Mouse (Mus musculus) kidney, postnatal 4 days (tissue): ENCODE data around the gene Kat6b.

Experiments
- DNase-seq, 2 experiments: peaks; one replicate each; pipeline ENCODE4 v3.0.0; 2021; ENCODE audit warnings: mixed read lengths in 2 of 2

Kat6b gene

DNA sequence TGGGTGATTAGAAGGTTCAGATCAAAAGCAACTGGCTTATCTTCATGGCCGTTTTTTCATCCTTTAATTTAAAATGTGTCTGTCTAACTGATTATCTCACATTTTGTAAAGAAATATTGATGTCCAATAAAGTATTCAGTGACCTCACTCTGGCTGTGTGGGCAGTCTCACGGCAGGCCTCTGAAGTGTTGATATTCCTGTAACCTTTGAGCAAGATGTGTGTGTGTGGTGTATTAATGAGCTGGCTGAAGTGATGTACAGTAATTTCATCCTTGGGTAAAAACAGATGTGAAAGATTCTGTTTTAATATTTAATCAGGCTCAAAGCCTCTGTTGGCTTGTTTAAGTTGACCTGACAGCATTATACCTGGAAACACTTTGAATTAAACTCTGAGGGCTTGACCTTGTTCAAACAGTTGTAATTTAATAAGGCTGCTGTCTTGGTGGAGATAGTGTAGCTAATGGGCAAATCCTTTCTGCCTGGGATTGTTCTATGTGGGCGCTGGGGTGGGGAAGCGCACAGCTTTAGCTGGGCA, 82.4 kb downstream of the Kat6b start:
- DNase-seq = no peak

DNA sequence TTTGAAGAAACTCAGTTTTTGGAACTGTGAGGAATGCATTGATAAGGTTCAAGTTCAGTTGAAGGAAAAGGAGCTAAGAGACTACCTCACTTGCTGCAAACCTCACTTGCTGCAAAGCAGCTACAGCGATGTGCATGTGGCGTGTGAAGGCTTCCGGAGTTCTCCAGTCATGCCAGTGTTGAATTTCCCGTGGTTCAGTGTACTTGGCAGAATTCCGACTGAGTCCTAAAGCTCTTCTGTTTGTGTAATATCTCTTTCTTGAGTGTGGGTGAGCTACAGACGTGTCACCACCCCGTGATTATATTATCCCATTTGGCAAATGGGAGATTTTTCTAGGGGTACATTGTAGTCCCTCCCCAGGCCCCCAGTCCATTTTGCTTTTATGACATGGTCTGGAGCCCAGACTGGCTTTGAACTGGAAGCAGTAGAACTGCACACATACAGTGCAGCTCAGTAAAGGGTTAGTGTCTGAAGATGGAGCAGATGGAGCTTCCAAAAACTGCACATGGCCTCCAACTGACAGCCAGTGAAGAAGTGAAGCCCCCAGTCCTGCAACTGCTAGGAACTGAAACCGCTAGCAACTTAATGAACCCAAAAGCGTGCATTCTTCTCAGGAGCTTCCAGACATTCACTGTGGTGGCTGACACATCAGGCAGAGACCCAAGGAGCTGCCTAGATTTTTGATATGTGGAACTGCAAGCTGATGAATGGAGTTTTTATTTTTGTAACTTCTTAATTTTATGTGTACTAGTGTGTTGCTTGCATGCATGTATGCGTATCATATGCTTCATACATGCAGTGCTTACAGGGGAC, 84.5 kb downstream of the Kat6b start:
- no peak for DNase-seq

DNA sequence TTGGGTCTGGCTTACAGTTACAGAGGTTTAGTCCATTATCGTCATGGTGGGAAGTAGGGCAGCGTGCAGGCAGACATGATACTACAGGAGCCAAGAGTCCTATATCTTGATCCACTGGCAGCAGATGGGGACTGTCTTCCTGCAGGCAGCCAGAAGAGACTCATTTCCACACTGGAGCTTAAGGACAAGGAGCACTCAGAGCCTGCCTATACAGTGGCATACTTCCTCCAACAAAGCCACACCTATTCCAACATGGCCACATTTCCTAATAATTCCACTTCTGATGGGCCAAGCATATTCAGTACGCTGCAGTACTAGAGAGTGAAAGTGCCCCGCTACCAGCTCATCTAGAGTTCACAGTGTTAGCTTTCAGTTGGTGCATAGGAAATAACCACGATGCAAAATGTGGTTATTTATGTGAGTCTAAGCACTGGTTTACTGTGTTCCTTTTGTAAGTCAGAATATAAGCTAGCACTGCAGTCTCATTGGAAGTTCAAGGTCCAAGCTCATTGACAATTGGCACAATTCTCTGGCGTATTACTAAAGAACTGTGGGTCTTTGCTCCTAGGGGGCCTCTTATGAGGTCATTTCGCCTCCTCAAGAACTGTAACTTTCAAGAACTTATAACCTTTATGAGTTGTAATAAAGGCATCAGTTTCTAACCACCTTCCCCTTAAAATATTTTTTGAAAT, 86.2 kb downstream of the Kat6b start:
- no peak for DNase-seq

DNA sequence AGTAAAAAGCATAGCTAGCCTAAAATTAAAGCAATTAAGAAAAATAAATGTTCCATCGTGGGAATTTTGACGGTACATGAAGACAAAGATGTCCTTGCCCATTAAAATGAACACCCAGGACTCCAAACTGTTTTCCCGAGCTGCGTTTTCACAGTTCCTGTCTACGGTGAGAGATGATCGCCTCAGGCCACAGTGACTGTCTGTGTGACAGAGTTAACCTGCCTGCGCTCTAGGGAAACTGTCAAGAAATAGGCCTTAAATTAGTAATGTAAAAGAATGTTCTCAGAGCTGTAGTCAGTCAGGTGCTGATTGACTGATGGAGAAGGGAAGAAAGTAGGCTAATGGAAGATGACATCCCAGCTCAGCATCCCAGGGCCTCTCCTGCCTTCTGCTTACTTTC, 87.6 kb downstream of the Kat6b start:
- DNase-seq = no peak

DNA sequence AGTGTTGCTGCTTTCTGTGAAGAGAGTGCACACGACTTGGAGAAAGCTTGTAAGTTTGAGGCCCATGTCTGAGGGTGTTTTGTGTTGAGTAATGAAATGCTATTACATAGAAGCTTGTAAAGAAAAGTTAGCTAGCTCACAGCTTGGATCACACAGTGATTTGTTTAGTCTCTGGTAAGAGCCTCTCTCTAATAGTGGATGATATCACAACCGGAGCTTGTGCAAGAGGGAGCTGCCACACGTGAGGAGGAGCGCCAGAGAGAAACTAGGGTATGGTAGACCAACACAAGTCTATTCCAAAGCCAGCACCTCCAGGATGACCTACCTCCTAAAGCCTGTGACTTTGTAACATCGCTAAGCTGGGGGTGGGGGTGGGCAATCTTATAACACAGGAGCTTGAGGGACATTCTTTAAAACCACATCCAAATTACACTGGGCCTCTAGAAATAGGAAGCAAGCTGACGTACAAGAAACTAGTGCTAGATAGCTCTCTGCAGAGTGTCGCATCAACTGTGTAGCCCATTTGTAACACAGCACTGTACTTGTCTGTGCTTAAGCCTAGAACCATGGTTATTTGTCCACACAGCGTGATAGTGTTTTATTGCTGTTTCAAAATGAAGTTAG, 93.6 kb downstream of the Kat6b start:
- DNase-seq = no peak

DNA sequence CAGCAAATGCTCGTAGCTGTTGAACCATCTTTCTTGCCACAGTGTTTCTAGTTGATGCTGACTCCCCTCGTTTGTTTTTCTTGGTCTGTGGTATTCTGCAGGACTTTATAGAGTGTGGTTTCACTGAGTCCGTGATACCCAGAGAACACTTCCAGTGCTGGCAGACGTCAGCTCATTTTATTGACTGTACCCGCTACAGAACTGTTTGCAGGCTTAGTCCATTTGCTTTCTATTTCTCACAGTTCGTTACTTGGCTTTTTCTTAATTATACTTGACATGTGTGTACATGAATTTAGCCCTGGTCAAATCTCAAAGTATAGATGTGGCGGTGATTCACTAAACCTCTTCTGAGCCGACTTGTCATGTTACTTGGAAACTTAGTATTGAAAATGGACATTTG, 95.6 kb downstream of the Kat6b start:
- no peak for DNase-seq

DNA sequence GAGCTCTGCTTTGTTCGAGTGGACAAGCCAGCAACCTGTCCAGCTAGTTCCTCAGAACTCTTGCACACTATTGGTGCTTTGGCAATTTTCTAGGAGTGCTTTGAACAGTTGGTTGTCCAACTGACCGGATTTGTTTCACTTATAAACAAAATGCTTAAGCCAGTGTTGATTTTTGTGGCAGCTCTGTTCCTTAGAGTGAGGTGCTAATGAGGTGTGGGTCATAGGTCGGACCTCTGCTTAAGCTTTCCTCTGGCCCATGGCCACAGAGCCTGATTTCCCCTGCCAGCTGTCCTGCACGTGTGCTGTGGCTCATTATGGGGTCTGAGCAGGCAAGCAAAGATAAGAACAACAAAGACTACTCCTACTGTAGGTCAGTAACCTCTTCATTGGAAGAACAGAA, 100.0 kb downstream of the Kat6b start:
- no peak for DNase-seq

DNA sequence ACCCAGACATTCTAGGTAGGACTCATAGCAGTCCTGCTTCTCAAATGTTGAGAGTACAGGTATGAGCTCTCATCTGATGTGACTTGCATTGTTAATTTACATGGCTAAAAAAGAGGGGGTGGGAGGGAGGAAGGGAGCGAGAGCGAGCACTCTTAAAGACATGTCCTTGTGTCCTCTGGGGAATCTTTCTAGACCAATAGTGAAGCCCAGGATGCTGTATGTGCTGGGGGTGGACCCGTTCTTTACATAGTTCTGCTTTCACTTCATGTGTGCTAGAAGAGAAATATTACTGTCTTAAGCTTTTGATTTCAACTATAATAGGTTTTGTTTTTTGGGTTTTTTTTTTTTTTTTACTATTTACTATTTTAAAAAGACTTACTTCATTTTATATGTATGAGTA, 101.1 kb downstream of the Kat6b start:
- DNase-seq = no peak

DNA sequence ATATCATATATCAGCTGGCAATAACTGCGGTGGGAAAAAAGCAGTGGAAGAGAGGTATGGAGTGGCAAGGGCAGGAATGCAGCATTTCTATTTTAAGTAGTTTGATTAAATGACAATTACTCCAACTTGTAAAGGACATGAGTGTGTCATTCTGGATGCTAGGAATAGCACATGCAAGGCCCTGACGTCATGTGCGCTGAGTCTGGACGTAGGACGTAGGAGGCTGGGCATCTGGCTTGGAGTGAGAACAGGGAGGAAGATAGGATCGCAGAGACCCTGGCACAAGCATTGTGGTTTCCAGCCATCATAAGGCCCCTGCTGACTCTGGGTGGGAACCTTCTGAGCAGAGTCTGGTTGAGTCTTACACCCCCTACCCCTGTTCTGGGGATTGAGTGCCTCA, 101.8 kb downstream of the Kat6b start:
- no peak for DNase-seq

DNA sequence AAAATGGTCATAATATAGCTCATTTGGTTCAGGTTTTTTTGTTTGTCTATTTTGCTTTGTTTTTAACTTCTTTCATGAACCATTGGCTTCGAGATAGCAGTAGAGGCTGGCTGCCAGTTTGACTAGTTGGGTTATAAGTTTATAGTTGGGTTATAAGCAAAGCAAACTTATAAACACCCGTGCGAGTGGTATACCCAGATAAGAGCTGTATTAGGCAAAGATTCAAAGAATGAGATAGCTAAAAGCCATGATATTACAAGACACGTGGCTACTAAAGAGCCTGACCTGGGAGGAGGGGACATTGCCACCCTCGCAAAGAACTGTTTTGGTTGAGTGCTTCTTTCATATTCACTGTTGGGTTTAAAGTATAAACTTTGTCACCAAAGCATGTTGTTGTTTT, 102.6 kb downstream of the Kat6b start:
- DNase-seq = no peak

DNA sequence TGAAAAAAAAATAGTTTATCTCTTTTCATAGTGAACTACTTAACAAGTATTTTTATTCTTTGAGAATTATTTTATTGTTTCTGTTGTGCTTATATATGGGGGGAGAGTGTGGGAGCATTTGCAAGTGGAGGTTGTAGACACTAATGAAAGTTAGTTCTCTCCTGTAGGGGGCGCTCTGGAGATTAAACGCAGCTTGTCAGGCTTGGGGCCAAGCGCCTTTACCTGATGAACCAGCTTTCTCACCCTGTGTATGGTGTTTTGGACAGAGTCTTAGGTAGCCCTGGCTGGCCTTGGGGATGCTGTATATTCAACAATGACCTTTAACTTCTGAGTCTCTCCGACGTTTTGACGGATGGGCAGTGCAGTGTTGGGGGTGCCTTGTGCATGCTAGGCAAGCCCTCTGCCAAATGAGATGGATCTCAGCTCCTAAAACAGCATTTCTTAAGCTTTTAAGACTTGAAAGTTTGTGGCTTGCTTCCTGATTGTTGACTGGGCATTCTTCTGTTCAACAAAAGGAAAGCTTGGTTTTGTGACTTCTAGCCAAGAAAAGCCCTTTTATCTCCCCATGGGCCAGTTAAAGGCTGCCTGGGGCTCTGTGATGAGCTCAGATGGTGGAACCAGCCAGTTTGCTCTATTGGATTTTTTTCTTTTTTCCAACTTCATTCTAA, 103.4 kb downstream of the Kat6b start:
- no peak for DNase-seq

DNA sequence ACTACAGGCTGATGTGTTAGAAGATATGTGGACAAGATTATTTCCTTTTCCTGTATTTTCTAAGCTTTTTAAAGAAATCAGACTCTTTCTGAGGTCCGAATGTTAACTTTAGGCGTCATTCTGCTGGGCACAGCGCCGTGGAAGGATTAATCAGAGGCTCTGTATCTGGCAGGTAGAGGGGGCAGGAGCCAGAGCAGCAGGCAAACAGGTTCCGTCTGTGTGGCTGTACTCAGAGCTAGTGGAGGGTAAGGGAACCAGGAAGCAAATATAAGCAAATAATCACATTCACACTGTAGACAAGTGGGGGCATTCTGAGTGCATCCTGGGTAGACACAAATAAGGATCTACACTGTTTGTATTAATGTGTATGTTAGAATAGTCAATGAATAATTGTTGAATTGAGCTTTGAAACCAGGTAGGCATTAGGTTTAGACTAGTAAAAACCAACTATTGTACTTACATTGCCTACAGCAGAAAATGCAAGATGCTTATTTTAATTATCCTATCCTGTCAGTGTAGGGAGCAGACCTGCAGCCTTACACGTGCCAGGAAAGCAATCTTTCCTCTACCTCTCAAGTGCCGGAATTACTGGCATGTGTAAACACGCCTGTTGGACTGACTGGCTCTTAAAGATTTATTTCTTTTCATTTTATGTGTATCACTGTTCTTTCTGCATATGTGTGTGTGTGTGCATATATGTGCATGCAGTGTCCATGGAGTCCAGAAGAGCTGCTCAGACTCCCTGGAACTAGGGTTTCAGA, 104.4 kb downstream of the Kat6b start:
- no peak for DNase-seq

DNA sequence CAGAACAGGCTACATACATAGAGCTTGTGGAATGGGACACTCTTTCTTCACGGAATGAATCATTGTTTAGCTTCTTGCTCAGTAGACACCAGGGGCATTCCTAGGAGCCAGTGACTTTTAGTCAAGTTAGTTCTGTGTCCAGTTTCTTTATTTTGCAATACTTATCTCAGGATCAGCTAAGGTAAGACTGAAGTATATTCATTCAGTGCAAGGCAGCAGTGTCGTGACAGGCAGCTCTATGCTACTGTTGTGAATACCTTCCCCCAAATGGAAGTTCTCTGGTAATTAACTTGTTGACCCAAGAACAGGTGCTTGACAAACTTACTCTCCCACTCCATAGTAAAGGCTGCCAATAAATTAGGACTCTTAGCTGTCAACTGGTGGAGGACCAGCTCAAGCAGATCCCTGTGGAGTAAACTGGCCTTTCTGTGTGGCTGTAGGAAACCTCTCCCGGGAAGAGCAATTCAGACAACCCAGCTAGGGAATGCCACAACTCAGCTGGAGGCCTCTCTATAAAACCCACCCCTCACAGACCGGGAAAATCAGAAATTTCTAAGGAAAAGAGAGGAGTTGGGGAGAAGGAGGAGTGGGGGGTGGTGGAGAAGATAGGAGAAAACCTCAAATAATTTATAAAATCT, 105.4 kb downstream of the Kat6b start:
- no peak for DNase-seq

DNA sequence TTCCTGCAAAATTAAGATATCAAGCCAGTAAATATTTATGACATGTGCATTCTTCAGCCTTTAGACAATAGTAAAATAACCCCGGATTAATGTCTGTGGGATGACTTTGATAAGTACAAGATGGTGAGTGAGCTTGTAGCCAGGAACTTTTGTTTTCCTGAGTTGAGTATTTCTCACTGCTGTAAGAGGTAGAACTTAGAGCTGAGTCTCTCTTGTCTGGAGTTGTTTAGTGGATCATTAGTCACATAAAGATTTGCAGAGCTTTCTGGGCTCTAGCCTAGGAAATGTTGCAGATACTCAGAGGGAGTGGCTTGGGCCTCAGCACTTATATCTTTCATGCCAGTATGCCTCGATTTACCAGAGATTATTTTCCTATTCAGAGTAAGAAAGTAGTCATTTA, 106.7 kb downstream of the Kat6b start:
- DNase-seq = no peak

DNA sequence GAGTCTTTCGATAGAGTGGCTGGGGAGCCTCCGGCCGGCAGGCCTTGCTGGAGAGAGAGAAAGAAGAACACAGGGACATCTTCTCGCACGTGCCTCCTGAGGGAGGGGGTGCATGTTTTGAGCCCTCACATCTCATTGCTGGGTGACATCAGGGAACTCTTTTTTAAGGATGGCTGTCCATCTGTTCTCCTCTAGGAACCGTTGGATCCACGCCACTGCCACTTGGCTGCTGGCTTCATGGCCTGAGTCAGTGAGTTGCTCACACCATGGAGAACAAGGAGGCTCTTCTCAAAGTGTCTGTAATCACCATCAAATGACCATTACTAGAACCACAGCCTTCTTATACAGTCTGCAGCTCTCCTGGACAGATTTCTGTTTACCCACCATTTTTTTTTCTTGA, 108.4 kb downstream of the Kat6b start:
- no peak for DNase-seq

DNA sequence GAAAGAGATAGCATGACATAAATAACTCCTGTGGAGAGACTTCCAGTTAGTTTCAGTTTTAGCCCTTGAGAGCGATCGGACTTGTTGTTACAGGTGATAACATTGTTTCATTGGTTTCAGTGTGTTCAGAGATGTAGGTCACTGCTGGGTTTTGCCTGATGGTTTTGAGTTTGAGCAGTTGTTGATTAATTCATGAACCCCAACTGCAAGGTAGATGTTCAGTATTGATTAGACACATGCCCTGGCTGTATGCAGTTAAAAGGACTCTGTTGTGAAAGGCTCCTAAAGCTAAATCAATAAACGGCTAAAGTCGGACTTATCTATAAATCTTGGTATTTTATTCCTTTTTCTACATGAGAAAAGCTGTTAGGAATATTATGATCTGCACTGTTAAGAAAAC, 109.0 kb downstream of the Kat6b start:
- no peak for DNase-seq

DNA sequence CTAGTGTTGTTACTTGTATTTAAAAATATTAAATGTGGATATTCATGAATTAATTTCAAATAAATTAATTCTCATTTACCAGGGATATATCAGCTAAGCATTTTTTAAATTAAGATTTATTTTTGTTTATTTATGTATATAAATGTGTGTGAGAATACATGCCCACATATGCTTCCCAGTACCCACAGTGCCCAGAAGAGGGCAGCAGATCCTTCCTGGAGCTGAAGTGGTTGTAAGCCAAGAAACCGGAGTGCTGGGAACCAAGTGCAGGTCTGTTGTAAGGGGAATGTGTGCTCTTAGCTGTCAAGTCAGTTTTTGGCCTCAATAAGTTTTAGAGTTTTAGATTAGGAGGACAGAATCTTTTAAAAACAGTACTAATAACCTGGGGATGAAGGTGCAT, 110.9 kb downstream of the Kat6b start:
- DNase-seq = peak in 1 of 2 experiments; percentile 28

DNA sequence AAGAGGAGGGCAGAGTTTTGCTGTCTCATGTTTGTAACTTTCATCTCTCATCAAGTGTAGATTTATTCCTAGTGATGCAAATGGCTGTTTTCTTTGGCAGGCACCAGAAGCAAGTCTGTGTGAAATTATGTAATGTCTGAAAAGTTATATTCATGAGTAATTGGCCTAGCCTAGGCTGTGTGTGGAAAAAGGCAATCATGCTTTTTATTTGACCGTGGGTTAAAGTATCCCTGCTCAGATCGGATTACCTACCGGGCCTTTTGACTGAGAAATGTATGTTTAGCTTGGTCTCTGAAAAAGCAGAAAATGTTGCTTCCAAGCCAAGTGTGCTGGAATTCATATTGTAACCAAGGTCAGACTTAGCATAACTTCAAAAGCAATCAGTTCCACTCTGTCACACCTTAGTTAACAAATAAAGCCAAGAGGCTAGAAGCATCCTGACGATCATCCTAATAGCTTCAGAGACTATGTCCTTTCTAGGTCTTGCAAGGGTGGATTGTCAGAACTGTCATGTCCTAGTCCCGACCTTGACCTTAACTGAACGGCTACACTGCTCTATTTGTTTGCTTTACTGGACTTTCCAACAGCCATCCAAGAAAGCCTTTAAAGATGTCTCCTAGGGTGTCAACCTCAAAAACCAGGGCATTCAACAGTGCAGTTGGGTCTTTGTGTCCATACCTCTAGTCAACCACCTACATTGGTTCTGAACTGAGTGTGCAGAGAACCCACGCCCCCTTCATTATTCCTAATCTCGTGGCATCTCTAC, 111.9 kb downstream of the Kat6b start:
- DNase-seq = no peak

DNA sequence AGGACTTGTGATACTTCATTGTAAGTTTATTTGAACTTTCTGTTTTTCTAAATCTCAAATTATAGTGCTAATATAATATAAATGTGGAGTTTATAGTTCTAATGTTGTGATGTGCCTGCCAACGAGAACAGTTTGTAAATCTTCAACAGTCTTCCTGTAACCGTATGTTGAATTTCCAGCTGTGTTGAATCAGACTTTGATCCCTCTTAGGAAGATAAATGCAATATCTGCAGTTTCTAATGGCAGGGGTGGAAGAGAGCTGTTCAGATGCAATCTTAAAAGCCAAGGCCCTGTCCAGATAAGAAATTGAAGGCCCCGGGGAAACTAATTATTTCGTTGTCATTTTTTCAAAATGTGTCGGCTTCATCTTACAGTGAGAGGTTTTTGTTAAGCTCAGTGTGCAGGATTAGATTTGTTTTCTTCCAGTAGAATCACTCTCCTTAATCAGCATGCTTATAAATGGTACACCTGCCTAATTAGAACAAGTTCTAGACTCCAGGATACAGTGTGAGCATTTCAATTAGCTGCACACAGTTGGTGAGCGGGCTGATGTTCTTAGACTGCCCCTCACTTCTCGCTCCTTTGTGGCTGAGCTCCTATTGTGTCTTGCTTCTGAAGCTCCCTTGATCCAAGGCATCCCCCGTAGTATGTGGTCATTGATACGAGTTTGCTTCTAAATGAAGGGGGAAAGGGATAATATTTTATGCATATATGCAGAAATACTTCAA, 118.4 kb downstream of the Kat6b start:
- DNase-seq = no peak

DNA sequence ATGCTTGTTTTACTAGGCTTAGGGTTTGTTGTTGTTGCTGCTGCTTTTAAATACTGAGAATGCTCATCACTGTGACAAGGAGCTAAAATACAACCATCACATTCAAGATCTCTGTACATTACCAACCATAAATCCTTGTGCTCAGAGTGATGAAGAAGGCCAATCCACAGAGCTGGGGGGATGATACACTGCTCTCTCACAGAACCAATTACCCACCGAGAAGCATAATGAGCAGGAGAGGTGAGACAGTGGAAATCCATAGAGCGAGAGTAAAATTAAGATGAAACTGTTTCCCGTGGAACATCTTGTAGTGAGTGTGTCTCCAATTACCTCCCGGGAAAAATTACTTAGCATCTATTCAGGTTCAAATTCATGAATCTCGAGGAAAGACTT, 118.9 kb downstream of the Kat6b start:
- DNase-seq = no peak

DNA sequence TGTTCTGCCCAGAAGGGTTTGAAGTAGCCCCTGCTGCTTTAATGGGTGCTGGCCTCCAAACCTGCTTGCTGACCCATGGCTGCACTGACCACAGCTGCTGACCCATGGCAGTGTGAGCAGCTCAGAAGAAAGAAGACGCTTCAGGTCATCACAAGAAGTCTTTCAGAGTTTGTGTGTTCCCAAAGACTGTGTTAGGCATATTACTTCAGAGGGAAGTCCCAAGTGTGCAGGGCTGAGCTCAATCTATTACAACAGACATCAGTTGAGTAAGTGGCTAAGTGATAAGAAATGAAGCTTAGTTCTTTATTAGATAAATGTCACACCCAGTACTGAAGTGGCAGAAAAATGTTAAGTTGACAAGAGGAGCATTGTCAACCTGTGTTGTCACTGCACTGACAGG, 119.4 kb downstream of the Kat6b start:
- no peak for DNase-seq
